Mouse (Mus musculus) frontal cortex, adult 2 months (tissue): ENCODE measurements around the gene C530008M17Rik. TPM values are rescaled to one million over a fixed set of nuclear protein-coding genes. Genes with fewer than 3 reads are reported as not detected.

Experiments used
- DNase-seq, 2 experiments: peaks; one replicate each; pipeline ENCODE4 v3.0.0; 2022; ENCODE audit warnings: low spot score in 1 of 2; ENCODE audit errors: extremely low spot score in 1 of 2
- polyA plus RNA-seq: library from polyadenylated mRNA; depleted of rRNA; stranded (reverse); fragments of >200 nt; gene quantifications from 2 replicates; pipeline ENCODE4 v1.2.3, GENCODE M21; 2012

Gene C530008M17Rik
- polyA plus RNA-seq, 1 experiment, result 38.0 TPM

DNA sequence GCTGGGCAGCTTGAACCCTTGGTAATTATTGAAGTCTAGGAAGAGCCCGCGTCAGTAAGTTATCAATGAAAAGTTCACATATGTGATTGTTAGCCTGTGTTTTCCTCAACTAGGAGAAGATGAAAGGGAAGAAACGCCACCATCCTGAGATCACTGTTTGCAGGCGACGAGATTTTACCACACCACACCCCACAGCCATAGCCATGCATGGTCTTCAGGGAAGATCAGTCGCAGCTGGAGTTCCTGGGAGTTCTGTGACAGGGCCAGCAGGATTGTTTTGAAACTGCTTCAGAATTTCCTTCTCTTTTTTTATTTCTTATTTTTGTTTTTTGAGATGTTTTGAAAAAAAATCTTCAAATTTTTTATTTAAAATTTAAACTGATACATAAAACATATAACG lies 8.6 kb downstream of the C530008M17Rik start:
- DNase-seq, result no peak

- DNase-seq, result no peak
Observed at GRCm38 (mm10) chr5:76665421-76665820, 9.1 kb downstream of the C530008M17Rik start.

DNA sequence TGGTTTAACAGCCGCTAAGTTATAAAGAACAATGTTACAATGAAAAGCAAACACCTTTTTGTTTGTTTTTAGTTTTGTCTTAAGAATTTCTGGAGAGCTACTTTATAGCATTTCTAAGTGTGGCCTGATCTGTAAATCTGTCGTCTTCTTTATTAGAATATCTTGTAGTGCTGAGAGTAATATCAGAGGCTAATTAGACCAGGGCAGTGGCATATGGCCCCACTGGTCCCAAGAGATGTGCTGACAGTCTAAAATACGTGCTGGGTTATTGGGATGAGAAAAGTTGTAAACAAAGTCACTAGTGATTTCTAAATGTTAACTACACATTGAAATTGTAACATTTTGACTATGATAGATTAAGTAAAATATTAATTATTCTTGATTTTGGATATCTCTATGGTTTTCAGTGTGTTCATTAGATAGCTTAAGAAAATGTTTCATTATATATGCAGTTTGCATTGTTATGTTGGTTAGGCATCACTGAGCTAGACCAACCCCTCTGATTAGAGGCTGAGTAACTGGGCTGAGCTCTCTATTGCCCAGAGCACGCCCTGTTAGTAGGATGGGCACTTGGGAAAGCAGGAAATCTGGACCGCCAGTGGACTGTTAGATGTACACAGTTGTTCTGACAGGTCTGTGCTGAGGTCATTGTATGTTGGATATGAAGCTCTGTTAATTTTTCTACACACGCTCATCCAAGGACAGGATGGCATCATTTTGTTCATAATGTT lies 9.9 kb downstream of the C530008M17Rik start:
- no peak for DNase-seq

- DNase-seq, result no peak
Observed at GRCm38 (mm10) chr5:76668118-76668517, 11.8 kb downstream of the C530008M17Rik start.

- DNase-seq, result no peak
Observed at GRCm38 (mm10) chr5:76668547-76668946, 12.2 kb downstream of the C530008M17Rik start.

DNA sequence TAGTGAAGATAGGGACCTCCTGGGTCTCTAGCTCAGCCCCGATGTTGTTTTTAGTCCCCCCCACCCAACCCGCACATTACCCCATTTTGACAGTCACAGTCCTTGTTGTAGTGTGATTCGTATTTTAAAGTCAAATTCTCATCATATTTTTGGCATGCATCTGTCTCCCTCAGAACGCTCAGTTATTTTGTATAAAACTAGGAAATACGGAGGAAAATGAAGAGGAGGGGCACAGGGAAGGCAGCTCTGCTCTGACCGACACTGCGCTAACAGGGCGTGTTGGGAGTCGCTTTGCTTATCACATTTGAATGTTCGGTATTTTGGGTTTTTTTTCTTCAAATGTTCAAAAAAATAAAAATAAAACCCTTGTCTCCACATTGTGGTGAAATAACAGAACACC lies 13.9 kb downstream of the C530008M17Rik start:
- no peak for DNase-seq

DNA sequence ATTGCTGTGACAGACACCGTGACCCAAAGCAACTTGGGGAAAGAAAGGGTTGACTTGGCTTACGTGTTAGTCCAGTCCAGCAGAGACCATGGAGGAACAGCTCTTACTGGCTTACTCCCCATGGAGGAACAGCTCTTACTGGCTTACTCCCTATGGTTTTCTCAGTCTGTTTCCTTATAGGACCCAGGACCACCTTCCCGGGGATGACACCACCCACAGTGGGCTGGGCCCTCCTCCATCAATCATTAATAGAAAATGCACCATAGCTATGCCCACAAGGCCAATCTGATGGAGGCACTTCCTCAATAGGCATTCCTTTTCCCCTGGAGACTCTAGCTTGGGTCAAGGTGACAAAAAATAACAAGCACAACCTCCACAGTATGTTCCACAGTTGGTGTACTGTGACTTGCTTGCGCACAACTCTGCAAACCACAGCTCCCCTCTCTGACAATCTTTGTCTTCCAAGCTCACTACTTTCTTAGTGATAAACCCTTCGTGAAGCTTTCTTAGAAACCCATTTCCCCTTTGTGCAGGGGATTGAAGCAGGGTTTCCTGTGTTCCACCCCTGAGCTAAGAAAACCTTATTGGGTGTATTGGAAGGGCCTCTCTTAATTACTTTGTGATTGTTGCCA lies 17.8 kb downstream of the C530008M17Rik start:
- no peak for DNase-seq

DNA sequence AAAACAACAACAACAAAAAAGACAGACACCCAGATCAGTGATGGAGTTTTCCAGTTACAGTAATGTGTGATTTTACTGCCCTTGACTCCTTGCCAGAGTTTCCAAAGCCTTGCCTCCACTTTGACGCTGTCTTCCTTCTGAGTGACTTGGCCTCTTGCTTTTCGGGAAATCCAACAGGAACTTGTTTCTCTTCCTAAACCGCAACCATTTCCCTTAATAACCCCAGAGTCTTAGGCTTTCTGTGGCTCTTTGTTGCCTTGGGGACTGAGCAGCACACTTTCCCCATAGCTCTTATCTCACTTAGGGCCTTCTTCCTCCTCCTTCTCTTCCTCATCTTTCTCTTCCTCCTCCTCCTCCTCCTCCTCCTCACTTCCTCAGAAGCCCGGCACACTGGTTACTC lies 19.1 kb downstream of the C530008M17Rik start:
- no peak for DNase-seq

DNA sequence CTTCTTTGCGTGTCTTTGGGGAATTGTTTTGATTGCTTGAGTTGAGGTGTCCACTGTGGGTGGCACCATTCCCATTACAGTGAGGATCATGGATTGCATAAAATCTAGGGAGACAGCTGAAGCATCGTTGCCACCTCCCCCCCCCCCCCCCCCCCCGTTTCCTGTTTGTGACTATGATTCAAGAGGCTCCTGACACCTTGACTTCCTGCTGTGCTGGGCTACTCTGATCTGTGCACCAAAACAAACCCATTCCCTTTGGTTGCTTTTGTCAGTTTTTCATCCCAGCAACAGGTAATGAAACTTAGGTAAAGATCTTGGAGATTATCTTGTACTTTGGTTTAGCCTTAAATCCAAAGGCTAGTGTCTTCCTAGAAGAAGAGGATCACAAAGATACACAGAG lies 24.6 kb downstream of the C530008M17Rik start:
- no peak for DNase-seq

DNA sequence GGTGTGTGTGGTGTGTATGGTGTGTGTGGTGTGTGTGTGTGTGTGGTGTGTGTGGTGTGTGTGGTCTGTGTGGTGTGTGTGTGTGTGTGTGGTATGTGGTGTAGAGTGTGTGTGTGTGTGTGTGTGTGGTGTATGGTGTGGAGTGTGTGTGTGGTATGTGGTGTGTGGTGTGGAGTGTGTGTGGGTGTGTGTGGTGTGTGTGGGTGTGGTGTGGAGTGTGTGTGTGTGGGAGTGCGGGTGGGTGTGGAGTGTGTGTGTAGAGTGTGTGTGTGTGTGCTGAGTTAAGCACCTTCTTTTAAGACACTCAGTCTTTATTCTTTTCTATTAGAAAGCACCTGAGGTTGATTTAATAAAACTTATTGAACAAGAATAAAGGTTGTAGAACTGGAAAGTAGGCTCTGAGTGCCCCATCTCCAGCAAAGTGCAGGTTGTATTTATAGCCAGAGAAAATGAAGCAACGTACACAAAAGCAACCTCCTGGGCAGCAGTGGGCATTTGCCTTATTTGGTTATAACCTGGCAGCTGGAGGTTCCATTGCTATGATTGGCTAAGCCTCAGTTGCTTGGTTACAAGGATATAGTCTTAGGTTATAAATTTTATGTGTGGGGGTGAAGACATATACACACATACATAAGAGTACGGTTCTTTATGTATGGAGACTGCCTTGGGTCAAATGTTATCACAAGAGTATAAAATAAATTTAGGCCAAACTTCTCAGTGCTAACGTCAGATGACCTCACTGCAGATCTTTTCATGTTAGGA lies 25.8 kb downstream of the C530008M17Rik start:
- no peak for DNase-seq

- DNase-seq, result no peak
Observed at GRCm38 (mm10) chr5:76683455-76683854, 27.1 kb downstream of the C530008M17Rik start.

GRCm38 (mm10) chr5:76684658-76685605 lies 28.6 kb downstream of the C530008M17Rik start:
- no peak for DNase-seq

DNA sequence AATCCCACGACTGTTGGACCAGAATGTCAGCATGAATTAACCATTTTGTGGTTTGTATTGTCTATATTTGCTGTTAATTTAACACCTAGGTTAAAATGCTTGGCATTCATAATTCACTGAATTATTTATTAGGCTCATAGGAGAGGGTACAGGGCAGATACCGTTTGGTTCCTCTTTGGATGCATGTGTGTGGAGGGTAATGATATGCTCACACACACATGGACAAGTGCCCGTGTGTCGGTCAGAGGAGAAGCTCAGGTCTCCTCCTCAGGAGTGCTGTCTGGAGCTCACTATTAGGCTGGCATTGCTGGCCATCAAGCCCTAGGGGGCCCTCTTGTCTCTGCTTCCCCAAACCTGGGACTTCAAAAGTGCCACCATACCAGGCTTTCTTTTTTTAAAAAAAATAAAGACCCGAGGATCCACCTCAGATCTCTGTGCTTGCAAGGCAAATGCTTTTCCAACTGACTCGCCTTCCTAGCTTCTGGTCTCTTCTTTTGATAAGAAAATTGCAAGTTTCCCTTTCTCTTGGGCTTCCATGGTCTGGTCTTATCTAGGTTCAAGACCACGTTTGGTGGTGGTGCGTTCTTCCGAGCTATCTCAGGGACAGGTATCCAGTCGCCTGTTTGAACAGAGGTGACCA lies 31.8 kb downstream of the C530008M17Rik start:
- DNase-seq, result no peak

DNA sequence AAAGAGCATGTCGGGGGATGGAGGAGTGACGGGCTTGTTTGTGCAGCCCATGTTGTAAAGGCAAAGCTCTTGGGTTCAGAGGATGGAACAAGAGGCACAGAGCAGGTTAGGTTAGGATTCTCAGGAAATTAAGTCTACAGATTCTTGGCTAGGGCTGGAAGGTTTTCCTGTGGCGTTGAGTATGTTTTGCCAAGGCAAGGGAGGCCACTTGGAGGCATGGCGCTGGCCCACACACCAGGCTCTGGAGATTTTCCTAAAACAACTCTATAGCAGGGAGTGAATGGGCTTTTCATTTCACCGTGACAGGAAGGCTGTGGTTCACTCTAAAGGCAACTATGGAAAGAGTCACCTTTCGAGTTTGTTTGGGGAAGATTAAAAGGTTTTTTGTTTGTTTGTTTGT lies 32.3 kb downstream of the C530008M17Rik start:
- DNase-seq, result no peak

- no peak for DNase-seq
Observed at GRCm38 (mm10) chr5:76690177-76690593, 33.9 kb downstream of the C530008M17Rik start.

DNA sequence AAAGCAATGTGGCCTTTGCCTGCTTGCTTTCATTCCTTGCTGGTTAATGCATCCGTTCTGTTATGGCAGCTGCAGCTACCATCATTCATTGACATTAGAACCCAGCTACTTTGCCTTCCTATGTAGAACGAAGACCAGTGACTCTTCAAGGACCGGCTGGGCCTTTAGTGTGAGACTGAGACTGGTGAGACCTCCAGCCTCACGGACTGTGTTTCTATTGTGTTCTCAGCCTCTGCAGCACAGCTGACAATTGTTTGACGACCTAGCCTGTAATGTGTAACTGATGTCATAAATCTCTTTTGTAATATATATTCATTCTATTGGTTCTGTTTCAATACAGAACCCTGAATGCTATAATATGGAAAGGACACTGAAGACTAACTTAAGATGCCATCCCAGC lies 34.9 kb downstream of the C530008M17Rik start:
- no peak for DNase-seq

GRCm38 (mm10) chr5:76691706-76692424 lies 35.6 kb downstream of the C530008M17Rik start:
- no peak for DNase-seq

GRCm38 (mm10) chr5:76697536-76697935 lies 41.2 kb downstream of the C530008M17Rik start:
- DNase-seq, result no peak

- no peak for DNase-seq
Observed at GRCm38 (mm10) chr5:76698187-76698586, 41.9 kb downstream of the C530008M17Rik start.
